Mouse (Mus musculus) bone marrow, adult 2 months (tissue): ENCODE results near the gene Sec16a. TPM values are rescaled to one million over a fixed set of nuclear protein-coding genes. Genes with fewer than 3 reads are reported as not detected.

Experiments
- H3K27ac ChIP-seq: fragments of 200-500 bp; 2 replicates; pipeline ENCODE4 v1.5.1; 2012; ENCODE audit warnings: low read depth, mild to moderate bottlenecking, control low read depth, inconsistent platforms, low read length; ENCODE audit not compliant: control insufficient read depth, poor library complexity, insufficient read depth
- H3K4me1 ChIP-seq: fragments of 200-500 bp; 2 replicates; pipeline ENCODE4 v1.6.1; 2011; ENCODE audit warnings: low read length; ENCODE audit not compliant: control insufficient read depth, insufficient read depth
- H3K4me3 ChIP-seq: fragments of 200-500 bp; replicated peaks from 2 replicates; pipeline ENCODE3; 2011; ENCODE audit warnings: mild to moderate bottlenecking, low read depth, low read length, control low read depth; ENCODE audit not compliant: control insufficient read depth
- CTCF ChIP-seq: fragments of 200-500 bp; IDR thresholded peaks from 2 replicates; pipeline ENCODE4 v1.5.1; 2011; ENCODE audit warnings: low read length, control low read depth; ENCODE audit not compliant: control insufficient read depth, insufficient read depth
- POLR2A ChIP-seq: fragments of 200-500 bp; IDR thresholded peaks from 2 replicates; pipeline ENCODE4 v1.6.1; 2011; ENCODE audit warnings: low read depth, mild to moderate bottlenecking, control low read depth, low read length, borderline replicate concordance; ENCODE audit not compliant: control insufficient read depth
- WGBS: fragments of 180-500 bp; shearing (Covaris S2); methylation state at CpG from one replicate; pipeline ENCODE4 v1.1.7; 2018; 5-methylcytosine and 5-hydroxymethylcytosine counted together
- polyA plus RNA-seq: library from polyadenylated mRNA; stranded (reverse); fragments of >200 nt; gene quantifications from 2 replicates; pipeline ENCODE4 v1.2.4, GENCODE M21; 2011; ENCODE audit warnings: low replicate concordance; ENCODE audit not compliant: missing spikeins, insufficient read depth, insufficient read length

The Sec16a gene
- polyA plus RNA-seq, 1 experiment = 30.1 TPM

- Histone ChIP-seq H3K4me3 (no peak overlapping the region), H3K4me1 (peaks cover 24% of the 10 kb centered on the region), H3K27ac (peak overlapping the region; percentile 50)
- WGBS = 55% methylated on average over 5 of the region's 5 CpGs
- TF ChIP-seq CTCF = no peak
- no peak for TF ChIP-seq POLR2A
Observed at GRCm38 (mm10) chr2:26486264-26486810, 41.3 kb upstream of the Sec16a start.

- TF ChIP-seq CTCF (no peak), POLR2A (no peak)
- peaks cover 24% of the 10 kb centered on the region for H3K4me1 ChIP-seq
- no peak overlapping the region for H3K27ac ChIP-seq
- 45% methylated on average over 7 of the region's 7 CpGs for WGBS
- H3K4me3 ChIP-seq = no peak overlapping the region
Observed at GRCm38 (mm10) chr2:26485710-26486109, 40.7 kb upstream of the Sec16a start.

GRCm38 (mm10) chr2:26485278-26485677 lies 40.3 kb upstream of the Sec16a start:
- TF ChIP-seq CTCF (no peak), POLR2A (no peak)
- WGBS = 79% methylated on average over 9 of the region's 9 CpGs
- no peak overlapping the region for H3K27ac ChIP-seq
- H3K4me1 ChIP-seq = peaks cover 24% of the 10 kb centered on the region
- no peak overlapping the region for H3K4me3 ChIP-seq

- TF ChIP-seq POLR2A = no peak
- TF ChIP-seq CTCF = no peak
- WGBS = 75% methylated on average over 10 of the region's 10 CpGs
- H3K4me1 ChIP-seq = peaks cover 24% of the 10 kb centered on the region
- H3K4me3 ChIP-seq = no peak overlapping the region
- peak overlapping the region; percentile 93 for H3K27ac ChIP-seq
Observed at GRCm38 (mm10) chr2:26484169-26484568, 39.2 kb upstream of the Sec16a start.

- H3K27ac ChIP-seq = peak overlapping the region; percentile 93
- TF ChIP-seq POLR2A (0 out of 2 replicates have a peak, but pooled peaks have one; percentile 33), CTCF (no peak)
- H3K4me3 ChIP-seq = peak overlapping the region; percentile 40
- H3K4me1 ChIP-seq = peaks cover 24% of the 10 kb centered on the region
- WGBS = 4% methylated on average over 13 of the region's 13 CpGs
Observed at GRCm38 (mm10) chr2:26483230-26483869, 38.3 kb upstream of the Sec16a start.

- TF ChIP-seq POLR2A (no peak), CTCF (no peak)
- WGBS = 38% methylated on average over 3 of the region's 3 CpGs
Observed at GRCm38 (mm10) chr2:26482824-26483223, 37.8 kb upstream of the Sec16a start.

GRCm38 (mm10) chr2:26481724-26482495 lies 36.9 kb upstream of the Sec16a start:
- 67% methylated on average over 10 of the region's 10 CpGs for WGBS
- H3K4me1 ChIP-seq = peaks cover 22% of the 10 kb centered on the region
- TF ChIP-seq POLR2A (no peak), CTCF (no peak)
- H3K27ac ChIP-seq = peak overlapping the region; percentile 32
- no peak overlapping the region for H3K4me3 ChIP-seq

More at GRCm38 (mm10) chr2:26482824-26483223, 37.8 kb upstream of the Sec16a start:
- Histone ChIP-seq H3K4me1 (peaks cover 24% of the 10 kb centered on the region), H3K27ac (peak overlapping the region; percentile 93), H3K4me3 (no peak overlapping the region)

GRCm38 (mm10) chr2:26480911-26481310 lies 35.9 kb upstream of the Sec16a start:
- TF ChIP-seq CTCF = no peak
- no peak for TF ChIP-seq POLR2A
- Histone ChIP-seq H3K4me3 (no peak overlapping the region), H3K4me1 (peaks cover 21% of the 10 kb centered on the region), H3K27ac (no peak overlapping the region)
- WGBS = 89% methylated on average over 12 of the region's 12 CpGs

GRCm38 (mm10) chr2:26478685-26479205 lies 33.7 kb upstream of the Sec16a start:
- TF ChIP-seq CTCF = no peak
- TF ChIP-seq POLR2A = no peak
- Histone ChIP-seq H3K4me1 (peaks cover 11% of the 10 kb centered on the region), H3K4me3 (no peak overlapping the region), H3K27ac (no peak overlapping the region)
- WGBS = 77% methylated on average over 2 of the region's 2 CpGs
